Mouse (Mus musculus) brain, adult 2 months (tissue): Measurements from ENCODE around the gene Ranbp10.

ENCODE experiments used
- DNase-seq: peaks from one replicate; pipeline ENCODE4 v3.0.0; 2011; ENCODE audit warnings: low read depth, low spot score

Gene Ranbp10

GRCm38 (mm10) chr8:105826861-105827848 is at the start of gene Ranbp10, which contains the start of gene Tsnaxip1:
Gene Ranbp10, minus strand, starts transcription at chr8:105827350.
Gene Tsnaxip1, plus strand, starts transcription at chr8:105827731.
- peak; percentile 100 for DNase-seq

GRCm38 (mm10) chr8:105874301-105874700 is 47.2 kb upstream of the Ranbp10 start:
- DNase-seq: peak; percentile 92

- no peak for DNase-seq
These were observed 39.3 kb upstream of the Ranbp10 start for GRCm38 (mm10) chr8:105866364-105867029.

GRCm38 (mm10) chr8:105861951-105862350 is 34.8 kb upstream of the Ranbp10 start:
- peak; percentile 39 for DNase-seq

GRCm38 (mm10) chr8:105860143-105860981 is 33.2 kb upstream of the Ranbp10 start, which contains the start of gene Nutf2:
Gene Nutf2, plus strand, starts transcription at chr8:105860580.
- peak; percentile 99 for DNase-seq

GRCm38 (mm10) chr8:105859314-105859713 is 32.2 kb upstream of the Ranbp10 start:
- DNase-seq: no peak

GRCm38 (mm10) chr8:105858495-105858894 is 31.3 kb upstream of the Ranbp10 start:
- no peak for DNase-seq

GRCm38 (mm10) chr8:105856168-105856835 is 29.2 kb upstream of the Ranbp10 start:
- no peak for DNase-seq

GRCm38 (mm10) chr8:105855248-105856167 is 28.4 kb upstream of the Ranbp10 start:
- DNase-seq: peak; percentile 76

GRCm38 (mm10) chr8:105854715-105855216 is 27.6 kb upstream of the Ranbp10 start, which contains the start of gene Thap11:
Gene Thap11, plus strand, starts transcription at chr8:105855132.
- peak; percentile 96 for DNase-seq

- peak; percentile 12 for DNase-seq
These were observed 27.2 kb upstream of the Ranbp10 start for GRCm38 (mm10) chr8:105854303-105854702.

GRCm38 (mm10) chr8:105853178-105853577 is 26.0 kb upstream of the Ranbp10 start, which contains the start of gene Cenpt:
Gene Cenpt, minus strand, starts transcription at chr8:105853278.
- no peak for DNase-seq

- DNase-seq: no peak
These were observed 25.1 kb upstream of the Ranbp10 start for GRCm38 (mm10) chr8:105852146-105852729.

- peak; percentile 95 for DNase-seq
These were observed 24.5 kb upstream of the Ranbp10 start for GRCm38 (mm10) chr8:105851651-105852143.

- no peak for DNase-seq
These were observed 23.5 kb upstream of the Ranbp10 start for GRCm38 (mm10) chr8:105850611-105851010.

- no peak for DNase-seq
These were observed 22.9 kb upstream of the Ranbp10 start for GRCm38 (mm10) chr8:105850014-105850413.

- DNase-seq: no peak
These were observed 19.5 kb upstream of the Ranbp10 start for GRCm38 (mm10) chr8:105846678-105847077.

GRCm38 (mm10) chr8:105839209-105839608 is 12.1 kb upstream of the Ranbp10 start:
- DNase-seq: no peak

GRCm38 (mm10) chr8:105836991-105837390 is 9.8 kb upstream of the Ranbp10 start:
- DNase-seq: peak; percentile 23
